Mouse (Mus musculus) right cerebral cortex, postnatal 14 days (tissue): Measurements from ENCODE around the gene Gss.

ENCODE experiments used
- DNase-seq: peaks from one replicate; pipeline ENCODE4 v3.0.0; 2022

The Gss gene

DNA sequence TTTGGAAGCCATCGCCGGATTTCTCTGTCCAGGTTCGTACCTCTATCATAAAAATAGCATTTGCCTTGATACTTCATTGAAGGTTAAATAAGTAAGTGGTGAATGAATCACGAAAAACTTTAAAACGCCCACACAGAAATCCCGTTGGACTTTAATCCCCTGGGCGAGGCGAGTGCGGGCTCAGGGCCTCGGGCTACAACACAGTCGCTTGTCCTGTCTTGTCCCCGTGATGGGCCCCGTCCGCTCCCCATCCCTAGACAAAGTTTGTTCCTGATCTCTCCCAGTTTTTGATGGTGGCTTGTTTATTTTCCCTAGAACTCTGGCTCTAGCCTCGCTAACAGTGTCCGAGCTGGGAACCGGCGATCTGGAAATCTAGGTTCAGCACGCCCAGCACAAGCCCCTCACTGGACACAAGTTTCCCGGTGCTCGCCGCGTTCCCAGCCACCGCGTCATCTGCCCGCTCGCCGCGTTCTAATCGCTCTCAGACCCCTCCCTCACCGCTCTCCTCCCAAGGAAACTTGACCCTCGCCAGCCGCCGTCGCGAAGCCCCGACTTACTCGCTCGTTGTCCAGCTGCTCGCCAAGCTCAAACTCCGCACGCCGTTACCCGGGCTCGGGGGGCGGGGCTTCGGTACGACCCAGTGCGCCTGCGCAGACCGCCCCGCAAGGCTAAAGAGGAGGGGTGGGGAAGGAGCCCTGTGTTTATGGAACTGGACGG is at the start of gene Gss:
Gene Gss, minus strand, starts transcription at position 674 of the 717 bp plus-strand sequence.
- DNase-seq = peak; percentile 99

GRCm38 (mm10) chr2:155641540-155642472 is 49.2 kb upstream of the Gss start:
- DNase-seq = peak; percentile 15

GRCm38 (mm10) chr2:155640656-155641055 is 48.0 kb upstream of the Gss start:
- DNase-seq = peak; percentile 33

- no peak for DNase-seq
These were observed 44.8 kb upstream of the Gss start for GRCm38 (mm10) chr2:155637411-155637810.

DNA sequence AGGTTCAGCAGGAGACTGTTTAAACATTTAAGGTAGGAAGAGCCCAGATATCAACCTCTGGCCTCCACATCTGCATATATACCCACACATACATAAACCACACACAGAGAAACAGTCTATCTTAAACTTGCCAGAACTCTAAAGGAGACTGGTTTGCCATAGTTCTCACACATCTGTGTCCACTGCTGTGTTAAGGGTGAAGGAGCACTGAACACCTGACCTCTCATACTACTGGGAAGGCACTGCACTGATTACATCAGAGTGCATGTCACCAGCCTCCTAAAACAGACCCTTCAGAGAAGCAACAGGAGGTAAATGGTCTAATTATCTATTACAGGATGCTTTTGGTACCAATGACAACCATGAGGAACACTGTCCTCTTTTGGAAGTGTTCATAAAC is 44.3 kb upstream of the Gss start:
- no peak for DNase-seq

- DNase-seq = no peak
These were observed 43.4 kb upstream of the Gss start for GRCm38 (mm10) chr2:155635961-155636360.

DNA sequence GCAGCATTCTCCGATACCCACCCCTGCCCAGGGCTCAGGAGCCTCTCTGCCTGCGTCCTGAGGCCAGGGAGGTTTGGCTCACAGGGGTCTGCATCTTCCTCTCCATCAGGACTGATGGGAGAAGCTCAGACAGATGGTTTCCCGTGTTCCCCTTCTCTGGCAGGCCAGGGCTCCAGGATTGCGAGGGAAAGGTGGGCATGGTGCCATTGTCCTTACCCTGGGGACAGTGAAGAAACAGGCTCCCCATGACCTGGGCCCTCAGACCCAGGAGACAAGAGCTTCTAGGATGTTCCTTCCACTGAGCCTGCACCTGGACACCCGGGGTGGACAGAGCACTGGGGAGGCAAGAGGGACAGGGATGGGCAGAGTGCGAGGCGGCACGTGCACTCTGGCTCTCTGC is 42.0 kb upstream of the Gss start:
- DNase-seq = no peak

DNA sequence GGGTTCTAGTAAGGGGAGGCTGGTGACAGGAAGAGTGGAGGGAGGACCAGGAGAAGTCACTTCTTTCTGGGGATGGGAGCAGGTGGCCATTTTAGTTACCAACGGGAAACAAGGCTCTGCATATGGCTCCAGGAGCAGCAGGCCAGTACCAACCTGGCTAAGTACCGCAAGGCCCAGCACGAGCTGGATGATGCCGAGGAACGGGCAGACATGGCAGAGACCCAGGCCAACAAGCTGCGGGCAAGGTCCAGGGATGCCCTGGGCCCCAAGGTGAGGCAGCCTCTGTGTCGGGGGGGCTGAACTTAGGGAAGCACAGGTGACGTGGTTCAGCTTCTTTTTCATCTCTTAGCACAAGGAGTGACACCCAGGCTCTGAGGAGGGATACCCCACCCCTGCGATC is 41.1 kb upstream of the Gss start:
- no peak for DNase-seq

- DNase-seq = no peak
These were observed 40.5 kb upstream of the Gss start for GRCm38 (mm10) chr2:155633121-155633520.

DNA sequence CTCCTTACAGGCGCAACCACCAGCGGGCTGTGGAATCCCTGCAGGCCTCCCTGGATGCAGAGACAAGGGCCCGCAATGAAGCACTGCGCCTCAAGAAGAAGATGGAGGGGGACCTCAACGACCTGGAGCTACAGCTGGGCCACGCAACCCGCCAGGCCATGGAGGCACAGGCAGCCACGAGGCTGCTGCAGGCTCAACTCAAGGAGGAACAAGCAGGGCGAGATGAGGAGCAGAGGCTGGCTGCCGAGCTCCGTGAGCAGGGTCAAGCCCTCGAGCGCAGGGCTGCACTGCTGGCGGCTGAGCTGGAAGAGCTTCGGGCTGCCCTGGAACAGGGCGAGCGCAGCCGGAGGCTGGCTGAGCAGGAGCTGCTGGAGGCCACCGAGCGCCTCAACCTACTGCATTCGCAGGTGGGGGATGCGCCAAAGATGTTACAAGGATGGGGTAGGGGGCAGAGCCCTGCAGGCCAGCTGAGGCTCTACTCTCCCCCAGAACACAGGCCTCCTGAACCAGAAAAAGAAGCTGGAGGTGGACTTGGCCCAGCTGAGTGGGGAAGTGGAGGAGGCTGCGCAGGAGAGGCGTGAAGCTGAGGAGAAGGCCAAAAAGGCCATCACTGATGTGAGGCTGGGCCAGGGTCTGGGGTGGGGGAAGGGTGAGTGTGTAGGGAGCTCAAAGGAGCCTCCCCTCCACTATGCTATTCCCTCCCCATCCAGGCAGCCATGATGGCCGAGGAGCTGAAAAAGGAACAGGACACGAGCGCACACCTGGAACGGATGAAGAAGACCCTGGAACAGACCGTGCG is 39.7 kb upstream of the Gss start:
- no peak for DNase-seq

- peak; percentile 53 for DNase-seq
These were observed 38.2 kb upstream of the Gss start for GRCm38 (mm10) chr2:155630590-155631416.

DNA sequence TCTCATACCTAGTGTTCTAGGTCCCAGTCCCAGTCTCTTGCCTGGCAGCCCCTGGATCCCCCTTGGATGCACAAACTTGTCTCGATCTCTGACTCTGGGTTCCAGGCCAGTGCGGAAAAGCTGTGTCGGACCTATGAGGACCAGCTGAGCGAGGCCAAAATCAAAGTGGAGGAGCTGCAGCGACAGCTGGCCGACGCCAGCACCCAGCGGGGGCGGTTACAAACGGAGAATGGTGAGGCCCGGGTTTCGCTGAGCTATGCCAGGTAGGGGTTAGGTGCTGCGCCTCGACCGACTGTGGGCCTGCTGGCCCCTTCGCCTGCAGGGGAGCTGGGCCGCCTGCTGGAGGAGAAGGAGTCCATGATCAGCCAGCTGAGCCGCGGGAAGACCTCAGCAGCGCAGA is 37.5 kb upstream of the Gss start:
- DNase-seq = no peak

- peak; percentile 74 for DNase-seq
These were observed 36.6 kb upstream of the Gss start for GRCm38 (mm10) chr2:155629231-155629661.

- DNase-seq = no peak
These were observed 35.9 kb upstream of the Gss start for GRCm38 (mm10) chr2:155628519-155628918.

- no peak for DNase-seq
These were observed 35.5 kb upstream of the Gss start for GRCm38 (mm10) chr2:155628112-155628511.

- DNase-seq = peak; percentile 77
These were observed 34.6 kb upstream of the Gss start for GRCm38 (mm10) chr2:155627030-155627738.

DNA sequence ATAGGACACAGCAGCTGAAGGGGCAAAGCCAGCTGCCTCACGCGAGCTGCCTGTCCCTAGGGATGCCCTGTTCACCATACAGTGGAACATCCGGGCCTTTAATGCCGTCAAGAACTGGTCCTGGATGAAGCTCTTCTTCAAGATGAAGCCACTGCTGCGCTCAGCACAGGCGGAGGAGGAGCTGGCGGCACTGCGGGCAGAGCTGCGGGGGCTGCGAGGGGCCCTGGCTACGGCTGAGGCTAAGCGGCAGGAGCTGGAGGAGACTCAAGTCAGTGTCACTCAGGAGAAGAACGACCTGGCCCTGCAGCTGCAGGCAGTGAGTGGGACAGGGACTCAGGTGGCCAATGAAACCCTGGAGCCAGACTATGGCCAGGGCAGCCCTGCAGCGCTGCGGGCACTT is 33.7 kb upstream of the Gss start:
- no peak for DNase-seq

GRCm38 (mm10) chr2:155624730-155625129 is 32.1 kb upstream of the Gss start:
- DNase-seq = peak; percentile 51

DNA sequence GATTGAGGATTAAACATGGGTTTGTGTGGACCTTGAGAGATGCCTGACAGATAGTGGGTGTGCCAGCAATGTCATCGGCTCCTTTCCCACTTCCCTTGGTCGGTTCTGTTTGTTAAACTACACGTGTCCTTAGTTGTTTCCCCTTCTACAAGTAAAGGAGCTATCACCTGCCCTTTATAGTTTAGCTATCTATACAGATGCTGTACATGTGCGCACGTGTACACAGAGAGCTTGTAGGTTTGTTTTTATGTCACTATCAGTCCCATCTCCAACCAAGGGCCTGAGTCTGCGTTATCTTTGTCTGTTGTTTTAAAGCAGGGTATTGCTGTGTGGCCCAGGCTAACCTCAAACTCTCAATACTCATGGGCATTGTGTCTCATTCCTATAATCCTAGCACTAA is 31.4 kb upstream of the Gss start:
- no peak for DNase-seq

DNA sequence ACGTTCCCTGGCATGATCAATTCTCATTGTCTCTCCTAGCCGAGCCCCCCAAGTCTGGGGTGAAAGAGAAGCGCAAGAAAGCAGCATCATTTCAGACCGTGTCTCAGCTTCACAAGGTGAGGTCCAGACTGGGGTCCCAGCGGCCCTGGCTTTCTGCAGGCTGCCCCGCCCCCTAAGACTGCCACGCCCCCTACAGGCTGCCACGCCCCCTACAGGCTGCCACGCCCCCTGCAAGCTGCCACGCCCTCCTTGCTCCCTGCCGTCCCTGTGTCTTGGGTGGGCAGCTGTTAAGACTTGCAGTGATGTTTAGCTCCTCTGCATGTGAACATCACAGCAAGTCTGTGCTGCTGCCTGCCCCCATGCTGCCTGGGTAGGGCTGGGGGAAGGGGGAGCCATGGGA is 30.0 kb upstream of the Gss start:
- DNase-seq = no peak

GRCm38 (mm10) chr2:155619817-155620216 is 27.2 kb upstream of the Gss start:
- peak; percentile 86 for DNase-seq

DNA sequence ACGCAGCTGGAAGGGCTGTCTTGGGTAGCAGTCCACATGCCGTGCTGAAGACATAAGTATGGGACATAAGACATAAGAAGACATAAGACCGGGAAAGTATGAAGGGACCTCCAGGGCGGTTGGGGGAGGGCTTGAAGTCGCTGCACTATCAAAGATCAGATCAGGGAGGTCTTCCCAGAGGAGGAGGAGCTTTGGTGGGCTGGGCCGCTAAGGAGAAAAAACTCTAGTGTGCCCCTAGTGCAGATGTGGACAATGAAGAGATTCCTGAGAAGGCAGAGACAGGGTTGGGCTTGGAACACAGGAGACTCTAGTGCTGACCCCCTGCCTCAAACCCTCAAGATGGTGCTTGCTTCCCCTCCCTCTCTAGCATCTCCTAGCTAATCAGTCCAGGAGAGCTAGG is 24.4 kb upstream of the Gss start:
- DNase-seq = no peak
